Mouse (Mus musculus): Measurements from ENCODE around the gene Sstr5. TPM values are rescaled to one million over a fixed set of nuclear protein-coding genes. Genes with fewer than 3 reads are reported as not detected.

Sstr5 gene
- total RNA-seq, 1 experiment from 2014 or later: 0.21 TPM

GRCm38 (mm10) chr17:25472044-25472443 is 25.0 kb downstream of the Sstr5 start:
- DNase-seq: no peak

- DNase-seq: no peak
Measured at GRCm38 (mm10) chr17:25471418-25471817, 25.7 kb downstream of the Sstr5 start.

GRCm38 (mm10) chr17:25469798-25470197 is 27.3 kb downstream of the Sstr5 start:
- peak; percentile 62 for DNase-seq

GRCm38 (mm10) chr17:25468301-25468700 is 28.8 kb downstream of the Sstr5 start:
- DNase-seq: peak; percentile 61

- peak; percentile 36 for DNase-seq
Measured at GRCm38 (mm10) chr17:25467781-25468180, 29.3 kb downstream of the Sstr5 start.

GRCm38 (mm10) chr17:25466257-25466656 is 30.8 kb downstream of the Sstr5 start:
- DNase-seq: no peak

GRCm38 (mm10) chr17:25464091-25464490 is 33.0 kb downstream of the Sstr5 start:
- DNase-seq: no peak

GRCm38 (mm10) chr17:25463326-25463945 is 33.7 kb downstream of the Sstr5 start:
- DNase-seq: no peak

- DNase-seq: no peak
Measured at GRCm38 (mm10) chr17:25462236-25462875, 34.7 kb downstream of the Sstr5 start.

GRCm38 (mm10) chr17:25456540-25456939 is 40.5 kb downstream of the Sstr5 start:
- DNase-seq: no peak

GRCm38 (mm10) chr17:25454272-25454671 is 42.8 kb downstream of the Sstr5 start, which contains the start of gene Tekt4:
TSS of gene Tekt4 (plus strand) at chr17:25454615.
- DNase-seq: no peak

- no peak for DNase-seq
Measured at GRCm38 (mm10) chr17:25452246-25452965, 44.7 kb downstream of the Sstr5 start.

- no peak for DNase-seq
Measured at GRCm38 (mm10) chr17:25450329-25450728, 46.8 kb downstream of the Sstr5 start.

- no peak for DNase-seq
Measured at GRCm38 (mm10) chr17:25447865-25448264, 49.2 kb downstream of the Sstr5 start.

- DNase-seq: no peak
Measured at GRCm38 (mm10) chr17:25445841-25446240, 51.2 kb downstream of the Sstr5 start.

- no peak for DNase-seq
Measured at GRCm38 (mm10) chr17:25445074-25445473, 52.0 kb downstream of the Sstr5 start.

- no peak for DNase-seq
Measured at GRCm38 (mm10) chr17:25442889-25443288, 54.2 kb downstream of the Sstr5 start.

- no peak for DNase-seq
Measured at GRCm38 (mm10) chr17:25441417-25441816, 55.7 kb downstream of the Sstr5 start.

Other genes starting within 250 kb of the Sstr5 start
- 6.8 and 15.0 TPM in 2 replicates for gene Baiap3, start 240.9 kb downstream of the Sstr5 start, total RNA-seq (2021)
- gene Ube2i, start 222.7 kb downstream of the Sstr5 start, total RNA-seq (2021): 234 and 263 TPM in 2 replicates
- 0.27 TPM in 1 of 2 replicates, not detected in the other for gene Prss34, start 198.9 kb downstream of the Sstr5 start, total RNA-seq (2021)
- gene Prss28, start 188.6 kb downstream of the Sstr5 start, total RNA-seq (2021): not detected in 2 replicates
- not detected in 2 replicates for gene Prss29, start 178.6 kb downstream of the Sstr5 start, total RNA-seq (2021)
- gene Tpsab1, start 151.7 kb downstream of the Sstr5 start, total RNA-seq (2021): 0.58 TPM in 1 of 2 replicates, not detected in the other
- 0.58 and 1.1 TPM in 2 replicates for gene Tpsb2, start 131.0 kb downstream of the Sstr5 start, total RNA-seq (2021)
- gene Tpsg1, start 128.0 kb downstream of the Sstr5 start, total RNA-seq (2021): not detected in 2 replicates
- gene Cacna1h, start 63.5 kb downstream of the Sstr5 start, total RNA-seq (2021): 100 and 109 TPM in 2 replicates
- not detected in 2 replicates for gene Tekt4, start 42.7 kb downstream of the Sstr5 start, total RNA-seq (2021)
- gene Sox8, start 73.4 kb upstream of the Sstr5 start, total RNA-seq (2021): 0.52 and 1.1 TPM in 2 replicates
- gene Lmf1, start 81.8 kb upstream of the Sstr5 start, total RNA-seq (2021): 41.0 and 41.5 TPM in 2 replicates
- gene Gng13, start 219.9 kb upstream of the Sstr5 start, total RNA-seq (2021): not detected in 2 replicates
- 6.3 and 7.8 TPM in 2 replicates for gene Chtf18, start 230.1 kb upstream of the Sstr5 start, total RNA-seq (2021)
- gene Rpusd1, start 230.4 kb upstream of the Sstr5 start, total RNA-seq (2021): 14.1 and 14.6 TPM in 2 replicates
- not detected in 2 replicates for gene Mslnl, start 238.8 kb upstream of the Sstr5 start, total RNA-seq (2021)